Mouse (Mus musculus) limb, embryonic 14.5 days (tissue): Measurements from ENCODE around the gene Tpk1. TPM values are rescaled to one million over a fixed set of nuclear protein-coding genes. Genes with fewer than 3 reads are reported as not detected.

Source experiments
- ATAC-seq: fragments of 200-750 bp; cut with Nextera tagmentation; 2 replicates; pipeline ENCODE4 v1.8.0; 2017; ENCODE audit warnings: low read depth, moderate number of reproducible peaks, moderate TSS enrichment; ENCODE audit not compliant: low FRiP score
- DNase-seq: peaks from one replicate; pipeline ENCODE4 v3.0.0-alpha.2; 2015; ENCODE audit warnings: low spot score
- H3K27ac ChIP-seq: fragments of 300-500 bp; sonication (generic); replicated peaks from 2 replicates; pipeline ENCODE4 v1.5.1; 2014; ENCODE audit warnings: low read depth, mild to moderate bottlenecking, low read length, moderate library complexity, mixed read lengths
- H3K27me3 ChIP-seq: fragments of 300-500 bp; sonication (generic); 2 replicates; pipeline ENCODE4 v1.6.1; 2014; ENCODE audit warnings: low read length, mixed read lengths; ENCODE audit not compliant: control insufficient read depth, insufficient read depth
- H3K36me3 ChIP-seq: fragments of 300-500 bp; sonication (generic); 2 replicates; pipeline ENCODE4 v1.6.1; 2014; ENCODE audit warnings: mild to moderate bottlenecking, low read length, moderate library complexity, mixed read lengths; ENCODE audit not compliant: control insufficient read depth, insufficient read depth
- H3K4me1 ChIP-seq: fragments of 300-500 bp; sonication (generic); 2 replicates; pipeline ENCODE4 v1.6.1; 2014; ENCODE audit warnings: antibody characterized with exemption, low read length, mixed read lengths; ENCODE audit not compliant: control insufficient read depth, insufficient read depth
- H3K4me2 ChIP-seq: fragments of 300-500 bp; sonication (generic); replicated peaks from 2 replicates; pipeline ENCODE4 v1.6.1; 2014; ENCODE audit warnings: low read depth, mild to moderate bottlenecking, low read length, moderate library complexity; ENCODE audit not compliant: severe bottlenecking
- H3K4me3 ChIP-seq: fragments of 300-500 bp; sonication (generic); replicated peaks from 2 replicates; pipeline ENCODE4 v1.5.1; 2014; ENCODE audit warnings: low read length
- H3K9ac ChIP-seq: fragments of 300-500 bp; sonication (generic); 2 replicates; pipeline ENCODE4 v1.6.1; 2014; ENCODE audit warnings: mild to moderate bottlenecking, low read depth, low read length, moderate library complexity; ENCODE audit not compliant: severe bottlenecking
- H3K9me3 ChIP-seq: fragments of 300-500 bp; sonication (generic); 2 replicates; pipeline ENCODE4 v1.6.1; 2016; ENCODE audit warnings: low read length; ENCODE audit not compliant: control insufficient read depth
- POLR2A ChIP-seq: fragments of 200-500 bp; IDR thresholded peaks from 2 replicates; pipeline ENCODE4 v1.8.0; 2012; ENCODE audit warnings: inconsistent platforms, mild to moderate bottlenecking, moderate library complexity, borderline replicate concordance; ENCODE audit not compliant: insufficient read depth, insufficient read length; ENCODE audit errors: extremely low read depth
- WGBS: fragments of 180-500 bp; shearing (Covaris S2); extraction: QIAGEN DNeasy Blood & Tissue Kit; methylation state at CpG from one replicate; pipeline ENCODE4 v1.1.7; 2014; 5-methylcytosine and 5-hydroxymethylcytosine counted together
- polyA plus RNA-seq, 2 experiments: library from polyadenylated mRNA; depleted of rRNA in 1 of 2; stranded (reverse) in 1 of 2; unstranded in 1 of 2; fragments of >200 nt; fragmentation: Nextera tagmentation in 1 of 2; extraction: Ambion mirVana in 1 of 2; gene quantifications; 2 replicates each; pipeline versions ENCODE4 v1.2.1 to v1.2.3; 2012 to 2014

Tpk1 gene
- polyA plus RNA-seq, 2 experiments = 6.8 to 9.1 TPM

GRCm38 (mm10) chr6:43309454-43309853 is 356.6 kb downstream of the Tpk1 start, which contains the start of gene Nobox:
Gene Nobox, minus strand, starts transcription at chr6:43309554.
- no peak within 1 kb of the TSS for H3K27ac ChIP-seq
- no peak within 1 kb of the TSS for H3K4me3 ChIP-seq
- no peak for TF ChIP-seq POLR2A
- no peak for ATAC-seq
- no peaks in the 10 kb centered on the region for H3K27me3 ChIP-seq
- 58% methylated on average over 16 of the region's 16 CpGs for WGBS
- H3K9ac ChIP-seq = no peak within 1 kb of the TSS
- H3K9me3 ChIP-seq = no peaks in the 10 kb centered on the region
- H3K4me2 ChIP-seq = no peak within 1 kb of the TSS
- H3K4me1 ChIP-seq = no peaks in the 10 kb centered on the region
- H3K36me3 ChIP-seq = no peaks in the 10 kb centered on the region
- DNase-seq = no peak

- no peak for TF ChIP-seq POLR2A
- ATAC-seq (no peak), DNase-seq (peak; percentile 29)
- Histone ChIP-seq H3K4me1 (0 out of 2 replicates have a peak, but pooled peaks cover 5% of the 10 kb centered on the region), H3K27ac (no peak overlapping the region), H3K9ac (no peak overlapping the region), H3K4me3 (no peak overlapping the region), H3K36me3 (no peaks in the 10 kb centered on the region), H3K9me3 (no peaks in the 10 kb centered on the region), H3K27me3 (no peaks in the 10 kb centered on the region), H3K4me2 (no peak overlapping the region)
- 42% methylated on average over 2 of the region's 2 CpGs for WGBS
These were observed 368.6 kb downstream of the Tpk1 start for GRCm38 (mm10) chr6:43297508-43297850.

GRCm38 (mm10) chr6:43296798-43297507 is 369.1 kb downstream of the Tpk1 start:
- H3K9ac ChIP-seq = no peak overlapping the region
- no peaks in the 10 kb centered on the region for H3K9me3 ChIP-seq
- no peaks in the 10 kb centered on the region for H3K27me3 ChIP-seq
- H3K4me1 ChIP-seq = 0 out of 2 replicates have a peak, but pooled peaks cover 8% of the 10 kb centered on the region
- no peak overlapping the region for H3K27ac ChIP-seq
- H3K36me3 ChIP-seq = no peaks in the 10 kb centered on the region
- no peak overlapping the region for H3K4me2 ChIP-seq
- WGBS = 41% methylated on average over 7 of the region's 7 CpGs
- TF ChIP-seq POLR2A = no peak
- H3K4me3 ChIP-seq = no peak overlapping the region
- peak; percentile 52 for DNase-seq
- 0 out of 2 replicates have a peak, but pooled peaks have one; percentile 39 for ATAC-seq

- peak; percentile 27 for DNase-seq
These were observed 370.2 kb downstream of the Tpk1 start for GRCm38 (mm10) chr6:43295908-43296307.

More at GRCm38 (mm10) chr6:43295908-43296307, 370.2 kb downstream of the Tpk1 start:
- no peak overlapping the region for H3K27ac ChIP-seq
- no peak overlapping the region for H3K4me3 ChIP-seq
- H3K36me3 ChIP-seq = no peaks in the 10 kb centered on the region
- no peak; the same call in 1 of the 2 replicates for ATAC-seq
- no peak overlapping the region for H3K4me2 ChIP-seq
- 38% methylated on average over 5 of the region's 5 CpGs for WGBS
- H3K27me3 ChIP-seq = no peaks in the 10 kb centered on the region
- 0 out of 2 replicates have a peak, but pooled peaks cover 8% of the 10 kb centered on the region for H3K4me1 ChIP-seq
- no peak overlapping the region for H3K9ac ChIP-seq
- TF ChIP-seq POLR2A = no peak
- no peaks in the 10 kb centered on the region for H3K9me3 ChIP-seq
